Mouse (Mus musculus) urinary bladder, postnatal 4 days (tissue): ENCODE data around the gene Slc35f3.

Experiments used
- DNase-seq, 2 experiments: peaks; one replicate each; pipeline ENCODE4 v3.0.0; 2021 to 2022; ENCODE audit warnings: low spot score in 2 of 2

Gene Slc35f3

DNA sequence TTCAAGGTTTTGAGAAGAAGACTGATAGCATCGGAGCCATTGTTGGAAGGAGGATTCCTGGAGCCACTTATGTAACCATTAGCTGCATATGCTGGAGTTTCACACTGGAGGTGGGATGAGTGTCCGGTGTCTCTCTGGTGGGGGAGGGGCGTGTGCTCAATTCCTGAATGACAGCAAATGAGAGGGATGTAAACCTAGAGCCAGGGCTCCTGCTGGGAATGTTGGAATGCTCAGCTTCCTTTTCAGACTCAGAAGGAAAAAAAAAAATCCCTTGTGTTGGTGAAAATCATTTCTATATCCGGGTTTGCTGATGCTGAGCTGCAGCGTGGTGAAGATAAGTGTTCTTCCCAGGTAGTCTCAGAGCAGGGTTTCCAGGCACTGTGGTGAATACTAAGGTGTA, 29.4 kb downstream of the Slc35f3 start:
- DNase-seq, result no peak

DNA sequence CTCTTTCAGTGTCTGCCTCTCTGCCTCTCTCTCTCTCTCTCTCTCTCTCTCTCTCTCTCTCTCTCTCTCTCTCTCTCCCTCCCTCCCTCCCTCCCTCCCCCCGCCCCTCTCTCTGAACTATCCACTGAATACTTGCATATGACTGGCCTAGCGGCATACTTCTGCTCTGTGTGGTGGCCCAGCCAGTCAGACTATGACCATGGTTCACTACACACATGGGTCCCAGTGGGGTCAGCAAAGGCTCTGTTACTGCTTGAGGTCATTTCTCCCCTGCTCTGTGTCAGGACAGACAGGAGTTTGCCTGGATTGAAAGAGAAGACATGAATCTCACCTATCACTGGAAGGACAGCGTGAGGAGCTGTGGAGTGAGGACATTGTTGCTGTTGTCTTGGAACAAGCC, 40.5 kb downstream of the Slc35f3 start:
- DNase-seq, result no peak

GRCm38 (mm10) chr8:126339357-126339756, 41.0 kb downstream of the Slc35f3 start:
- no peak for DNase-seq

DNA sequence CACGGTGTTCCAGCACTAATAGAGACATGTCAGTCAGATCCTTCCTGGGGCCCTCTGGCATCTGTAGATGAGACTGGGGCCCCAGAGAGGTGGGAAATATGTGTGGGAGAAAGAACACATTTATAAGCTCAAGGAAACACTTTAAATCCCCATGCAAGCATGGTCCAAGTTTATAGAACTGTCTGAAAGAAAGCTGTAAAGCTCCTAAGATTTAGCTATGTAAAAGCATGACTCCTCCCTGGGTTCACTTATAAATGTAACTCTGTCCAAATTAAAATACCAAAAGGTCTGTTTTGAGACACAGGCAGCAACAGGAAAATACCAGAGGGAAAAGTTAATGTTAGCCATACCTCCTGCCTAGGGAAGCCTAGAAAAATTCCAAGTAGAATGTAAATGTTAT, 42.8 kb downstream of the Slc35f3 start:
- DNase-seq, result no peak

DNA sequence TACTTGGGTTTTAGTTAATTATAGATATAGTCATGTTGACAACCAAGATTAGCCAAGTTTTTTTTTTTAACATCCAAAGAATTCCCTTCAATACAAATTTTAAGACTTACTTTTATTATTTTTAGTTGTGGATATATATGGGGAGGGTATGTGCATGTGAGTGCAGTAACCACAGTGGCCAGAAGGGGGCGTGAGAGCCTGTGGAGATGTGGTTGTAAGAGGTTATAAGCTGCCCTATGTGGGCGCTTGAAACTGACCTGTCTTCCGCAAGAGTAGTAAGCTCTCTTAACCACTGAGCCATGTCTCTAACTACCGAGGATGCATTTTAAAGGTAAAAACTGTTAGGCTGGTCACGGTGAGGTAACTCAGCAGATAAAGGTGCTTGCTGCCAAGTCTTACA, 45.1 kb downstream of the Slc35f3 start:
- no peak for DNase-seq

GRCm38 (mm10) chr8:126345100-126345499, 46.7 kb downstream of the Slc35f3 start:
- DNase-seq, result no peak

DNA sequence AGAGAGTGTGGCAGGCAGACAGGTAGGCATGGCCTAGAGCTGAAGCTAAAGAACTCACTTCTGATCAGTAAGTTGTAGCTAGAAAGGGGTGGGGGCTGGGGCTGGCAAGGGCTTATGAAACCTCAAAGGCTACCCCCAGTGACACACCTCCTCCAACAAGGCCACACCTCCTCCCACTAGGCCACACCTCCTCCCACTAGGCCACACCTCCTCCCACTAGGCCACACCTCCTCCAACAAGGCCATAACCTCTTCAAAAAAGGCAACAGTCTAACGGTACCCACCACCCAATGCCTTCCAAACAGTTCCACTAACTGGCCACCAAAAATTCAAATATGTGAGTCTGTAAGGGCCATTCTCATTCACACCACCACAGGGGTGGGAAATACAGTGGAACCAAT, 54.9 kb downstream of the Slc35f3 start:
- DNase-seq, result no peak

- DNase-seq, result no peak
Observed at GRCm38 (mm10) chr8:126357946-126358345, 59.6 kb downstream of the Slc35f3 start.

DNA sequence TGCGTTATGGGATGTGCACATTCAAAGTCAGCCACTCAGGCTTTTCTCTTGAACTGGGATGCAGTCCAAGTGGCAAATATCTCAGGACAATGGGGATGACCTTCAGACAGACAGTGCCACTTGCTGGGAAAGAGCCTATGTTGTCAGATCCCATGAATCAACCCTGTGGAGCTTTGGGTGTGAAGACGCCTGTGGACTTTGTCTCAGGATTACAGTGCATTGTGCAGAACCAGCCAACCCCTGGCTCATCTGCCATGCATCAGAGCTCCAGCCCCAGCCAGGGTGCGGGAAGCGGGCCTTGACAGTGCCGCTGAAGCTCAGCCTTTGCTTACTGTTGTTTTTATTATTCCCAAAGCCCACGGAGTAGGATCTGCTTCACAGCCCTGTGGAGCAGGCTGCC, 60.9 kb downstream of the Slc35f3 start:
- no peak for DNase-seq

- DNase-seq, result no peak
Observed at GRCm38 (mm10) chr8:126360106-126360505, 61.7 kb downstream of the Slc35f3 start.

GRCm38 (mm10) chr8:126360701-126361100, 62.3 kb downstream of the Slc35f3 start:
- DNase-seq, result no peak

GRCm38 (mm10) chr8:126366251-126366650, 67.9 kb downstream of the Slc35f3 start:
- DNase-seq, result no peak

DNA sequence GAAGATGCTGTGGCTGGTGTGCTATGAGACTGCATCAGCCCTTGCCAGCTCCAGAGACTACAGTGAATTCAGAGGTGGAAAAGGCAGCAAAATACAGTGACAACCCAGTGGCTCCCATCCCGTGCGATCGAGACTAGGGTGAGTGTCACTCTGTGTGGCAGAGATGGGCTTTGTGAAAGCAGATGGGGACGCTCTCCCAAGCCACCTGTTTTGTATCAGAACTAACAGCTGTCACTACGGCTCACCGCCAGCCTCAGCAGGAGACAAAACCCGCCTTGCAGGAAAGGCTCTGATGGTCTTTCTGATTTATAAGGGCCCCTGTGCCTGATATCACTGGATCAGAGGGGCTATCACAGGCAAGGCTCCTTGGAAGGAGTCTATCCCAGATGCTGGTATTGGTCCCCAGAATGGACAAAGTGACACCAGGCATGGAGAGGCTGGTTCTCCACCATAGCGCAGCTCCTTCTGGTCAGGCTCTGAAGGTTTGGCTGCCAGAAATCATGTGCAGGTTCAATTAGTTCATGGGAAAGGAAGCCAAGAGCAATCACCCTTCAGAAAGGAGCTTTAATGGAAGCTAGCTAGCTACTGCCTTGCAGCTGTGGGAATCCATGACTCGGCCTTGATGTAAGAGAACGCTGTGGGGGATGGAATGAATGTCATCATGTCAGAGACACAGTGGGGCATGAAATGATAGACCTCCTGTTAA, 70.1 kb downstream of the Slc35f3 start:
- no peak for DNase-seq

DNA sequence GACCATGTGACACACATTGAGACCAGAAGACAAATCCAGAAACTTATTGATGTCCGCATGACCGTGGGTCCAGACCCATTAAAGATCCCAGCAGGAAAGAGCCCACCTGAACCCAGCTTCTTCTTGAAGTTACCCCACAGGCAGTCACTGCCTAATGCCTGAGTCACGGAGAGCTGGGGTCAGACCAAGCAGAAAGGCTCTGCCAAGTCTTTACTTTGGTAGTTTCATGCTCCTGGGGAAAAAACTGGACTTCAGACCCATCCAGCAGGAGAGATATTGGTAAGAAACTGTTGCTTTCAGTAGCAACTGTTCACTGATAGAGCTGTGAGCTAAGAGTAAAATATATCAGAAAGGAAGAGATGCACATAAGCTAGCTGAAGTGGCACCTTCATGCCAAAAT, 73.5 kb downstream of the Slc35f3 start:
- no peak for DNase-seq

DNA sequence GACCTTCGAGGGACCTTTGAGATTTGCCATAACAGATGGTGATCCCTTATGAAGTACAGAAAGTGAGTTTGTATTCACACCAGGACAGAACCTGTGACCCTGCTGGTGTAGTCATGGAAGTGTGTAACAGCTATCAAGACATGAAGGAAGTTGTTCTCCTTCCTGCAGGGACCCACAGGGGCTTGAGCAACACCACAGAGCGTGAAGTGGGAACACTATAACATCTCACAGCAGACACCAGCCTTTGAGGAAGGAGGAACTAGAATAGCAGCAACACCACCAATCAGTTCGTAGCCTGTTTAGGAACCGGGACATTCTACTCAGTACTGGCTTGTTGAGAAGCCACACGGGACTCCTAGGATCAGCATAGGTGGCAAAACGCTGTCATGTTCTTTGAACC, 81.2 kb downstream of the Slc35f3 start:
- no peak for DNase-seq

DNA sequence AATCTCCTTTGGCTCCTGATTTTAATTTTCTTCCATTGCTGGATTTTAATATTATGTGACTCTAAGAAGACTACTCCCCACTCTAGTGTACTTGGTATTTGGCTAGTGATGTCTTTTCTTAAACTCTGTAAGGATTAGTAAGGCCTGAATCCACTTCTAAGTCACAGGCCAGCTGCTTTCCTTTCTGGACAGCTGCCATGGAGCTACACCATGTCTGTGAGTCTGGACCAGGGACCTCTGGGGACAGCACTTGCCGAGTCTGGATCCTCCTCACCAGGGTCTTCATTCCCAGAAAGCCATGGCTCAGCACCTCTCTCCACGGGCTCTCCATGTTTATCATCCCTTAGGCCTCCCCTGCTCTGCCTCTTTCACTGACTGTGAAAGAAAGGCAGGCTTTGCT, 81.8 kb downstream of the Slc35f3 start:
- DNase-seq, result no peak

DNA sequence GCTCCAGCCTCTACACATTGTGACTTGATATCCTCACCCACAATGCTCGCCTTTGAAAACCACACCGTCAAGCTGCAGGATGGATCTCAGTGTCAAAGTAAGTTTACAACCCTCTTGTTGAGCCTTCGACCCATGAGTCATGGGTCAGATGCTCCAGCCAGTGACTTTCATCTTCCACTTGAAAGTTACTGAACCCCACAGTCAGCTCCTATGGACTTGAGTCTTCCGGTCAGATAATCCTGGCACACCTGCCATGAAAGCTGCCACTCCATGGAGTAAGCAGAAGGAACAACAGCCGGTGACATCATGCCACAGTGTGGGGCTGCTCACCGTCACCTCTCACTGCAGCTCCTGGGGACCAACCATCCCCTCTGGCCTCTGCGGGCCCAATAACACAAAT, 82.9 kb downstream of the Slc35f3 start:
- DNase-seq, result no peak

- no peak for DNase-seq
Observed at GRCm38 (mm10) chr8:126382216-126382615, 83.9 kb downstream of the Slc35f3 start.

DNA sequence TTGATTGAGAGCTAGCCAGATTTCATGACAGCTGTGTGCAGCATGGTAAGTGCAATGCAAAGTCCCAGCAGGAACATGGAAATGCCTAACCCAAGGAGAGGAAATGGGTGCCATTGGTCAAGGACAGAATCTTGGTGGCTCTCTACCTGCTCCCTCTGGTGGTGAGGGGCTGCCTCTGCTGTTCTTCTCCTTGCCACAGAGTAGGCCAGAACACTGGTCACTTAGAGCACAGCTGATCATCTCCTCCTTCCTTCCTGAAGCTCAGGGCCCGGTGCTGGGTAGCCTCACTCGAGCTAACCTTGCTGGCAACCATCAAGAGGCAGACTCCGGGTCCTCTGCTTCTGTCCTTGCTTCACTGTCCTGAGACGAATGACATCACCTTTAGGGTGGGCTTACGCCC, 84.4 kb downstream of the Slc35f3 start:
- no peak for DNase-seq

DNA sequence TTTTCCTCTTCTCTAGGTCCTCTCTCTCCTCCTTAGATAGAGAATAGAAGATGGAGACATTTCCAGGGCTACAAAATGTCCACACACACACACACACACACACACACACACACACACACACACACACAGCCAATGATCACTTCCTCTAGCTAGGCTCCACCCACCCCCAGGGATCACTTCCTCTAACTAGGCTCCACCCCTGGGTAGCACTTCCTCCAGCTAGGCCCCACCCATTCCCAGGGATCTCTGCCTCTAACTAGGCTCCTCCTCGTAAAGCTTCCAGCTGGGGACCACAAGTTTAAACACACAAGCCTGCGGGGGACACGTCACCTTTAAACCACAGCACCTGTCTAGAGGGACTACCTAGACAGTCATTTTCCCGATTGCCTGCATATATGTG, 89.2 kb downstream of the Slc35f3 start:
- no peak for DNase-seq

- DNase-seq, result no peak
Observed at GRCm38 (mm10) chr8:126391541-126391940, 93.2 kb downstream of the Slc35f3 start.

- no peak for DNase-seq
Observed at GRCm38 (mm10) chr8:126395386-126395785, 97.0 kb downstream of the Slc35f3 start.

DNA sequence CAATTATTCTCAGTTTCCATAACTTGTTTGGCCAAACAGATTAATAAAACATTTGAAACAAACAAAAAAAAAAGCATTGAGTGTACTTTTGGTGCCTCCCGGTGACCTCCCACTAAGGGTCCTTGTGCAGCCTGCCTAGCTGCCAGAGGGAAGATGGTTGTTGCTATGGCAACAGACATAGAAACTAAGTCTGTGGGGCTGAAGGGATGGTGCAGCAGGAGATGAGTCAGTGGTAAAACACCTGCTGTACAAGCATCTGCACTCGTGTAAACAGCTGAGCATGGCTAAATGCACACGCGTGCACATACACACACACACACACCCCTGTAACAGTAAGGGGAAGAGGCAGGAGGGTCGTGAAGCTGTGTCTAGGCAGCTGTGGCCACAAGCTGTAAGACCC, 97.6 kb downstream of the Slc35f3 start:
- no peak for DNase-seq

- no peak for DNase-seq
Observed at GRCm38 (mm10) chr8:126398349-126398748, 100.0 kb downstream of the Slc35f3 start.
